Mouse (Mus musculus) hindbrain, embryonic 12.5 days (tissue): ENCODE measurements around the gene Olfr493. TPM values are rescaled to one million over a fixed set of nuclear protein-coding genes. Genes with fewer than 3 reads are reported as not detected.

ENCODE experiments used
- ATAC-seq: fragments of 200-750 bp; cut with Nextera tagmentation; 2 replicates; pipeline ENCODE4 v1.8.0; 2017; ENCODE audit warnings: moderate TSS enrichment; ENCODE audit not compliant: low FRiP score
- H3K27ac ChIP-seq: fragments of 300-500 bp; sonication (generic); 2 replicates; pipeline ENCODE4 v1.5.1; 2016; ENCODE audit warnings: mild to moderate bottlenecking
- H3K27me3 ChIP-seq: fragments of 300-500 bp; sonication (generic); 2 replicates; pipeline ENCODE4 v1.6.1; 2016; ENCODE audit warnings: mild to moderate bottlenecking
- H3K36me3 ChIP-seq: fragments of 300-500 bp; sonication (generic); 2 replicates; pipeline ENCODE4 v1.6.1; 2016; ENCODE audit warnings: mild to moderate bottlenecking
- H3K4me1 ChIP-seq: fragments of 300-500 bp; sonication (generic); 2 replicates; pipeline ENCODE4 v1.6.1; 2016
- H3K4me2 ChIP-seq: fragments of 300-500 bp; sonication (generic); replicated peaks from 2 replicates; pipeline ENCODE4 v1.6.1; 2016; ENCODE audit warnings: mild to moderate bottlenecking
- H3K4me3 ChIP-seq: fragments of 300-500 bp; sonication (generic); 2 replicates; pipeline ENCODE4 v1.5.1; 2016; ENCODE audit warnings: mild to moderate bottlenecking
- H3K9ac ChIP-seq: fragments of 300-500 bp; sonication (generic); 2 replicates; pipeline ENCODE4 v1.6.1; 2016; ENCODE audit warnings: mild to moderate bottlenecking, moderate library complexity
- H3K9me3 ChIP-seq: fragments of 300-500 bp; sonication (generic); replicated peaks from 2 replicates; pipeline ENCODE4 v1.6.1; 2016; ENCODE audit warnings: mild to moderate bottlenecking
- WGBS: fragments of 180-500 bp; shearing (Covaris S2); methylation state at CpG from one replicate; pipeline ENCODE4 v1.1.7; 2016; 5-methylcytosine and 5-hydroxymethylcytosine counted together
- polyA plus RNA-seq: library from polyadenylated mRNA; unstranded; fragments of >200 nt; fragmentation: Nextera tagmentation; extraction: Ambion mirVana; gene quantifications from 2 replicates; pipeline ENCODE4 v1.2.1, GENCODE M21; 2016

Olfr493 gene
- polyA plus RNA-seq, result not detected in 2 replicates

GRCm38 (mm10) chr7:108346879-108347278 lies at the start of gene Olfr493:
Gene Olfr493 (minus strand): TSS chr7:108346979.
- no peaks in the 10 kb centered on the region for H3K36me3 ChIP-seq
- WGBS, result 64% methylated on average over 1 of the region's 1 CpGs
- no peak within 1 kb of the TSS for H3K27ac ChIP-seq
- H3K9ac ChIP-seq, result no peak within 1 kb of the TSS
- H3K4me2 ChIP-seq, result no peak within 1 kb of the TSS
- no peak for ATAC-seq
- no peaks in the 10 kb centered on the region for H3K4me1 ChIP-seq
- H3K4me3 ChIP-seq, result no peak within 1 kb of the TSS
- H3K9me3 ChIP-seq, result no peaks in the 10 kb centered on the region
- no peaks in the 10 kb centered on the region for H3K27me3 ChIP-seq

DNA sequence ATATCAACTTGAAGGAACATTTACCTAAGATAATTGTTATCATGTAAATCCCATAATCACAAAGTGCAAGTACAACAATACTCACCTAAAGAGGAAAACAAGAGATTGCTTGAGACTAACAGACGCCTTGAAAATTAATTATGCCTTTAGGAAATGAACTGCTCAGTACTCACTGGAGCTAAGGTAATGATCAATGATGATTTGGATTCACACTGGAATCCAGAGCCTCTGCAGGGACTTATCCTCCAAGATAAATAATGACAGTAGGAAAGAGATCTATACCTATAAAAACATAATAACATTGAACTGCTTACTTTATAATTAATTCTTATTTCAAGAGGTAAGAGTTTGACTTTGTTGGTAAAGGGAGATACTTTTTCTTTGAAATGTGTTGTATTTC lies 46.1 kb upstream of the Olfr493 start, which contains the start of gene Olfr495:
TSS of gene Olfr495 (plus strand) at position 301 of the 400 bp plus-strand sequence.
- Histone ChIP-seq H3K9ac (no peak within 1 kb of the TSS), H3K4me2 (no peak within 1 kb of the TSS), H3K4me3 (no peak within 1 kb of the TSS), H3K36me3 (no peaks in the 10 kb centered on the region), H3K4me1 (no peaks in the 10 kb centered on the region), H3K27ac (no peak within 1 kb of the TSS), H3K27me3 (no peaks in the 10 kb centered on the region), H3K9me3 (no peaks in the 10 kb centered on the region)
- WGBS, result 86% methylated on average over 1 of the region's 1 CpGs
- no peak for ATAC-seq

- 82% methylated on average over 3 of the region's 3 CpGs for WGBS
- Histone ChIP-seq H3K9me3 (0 out of 2 replicates have a peak, but pooled peaks cover under 1% of the 10 kb centered on the region), H3K36me3 (no peaks in the 10 kb centered on the region), H3K27ac (no peak within 1 kb of the TSS), H3K4me1 (no peaks in the 10 kb centered on the region), H3K27me3 (no peaks in the 10 kb centered on the region), H3K9ac (no peak within 1 kb of the TSS), H3K4me2 (no peak within 1 kb of the TSS), H3K4me3 (no peak within 1 kb of the TSS)
- no peak for ATAC-seq
Observed at GRCm38 (mm10) chr7:108365035-108365434, 18.3 kb upstream of the Olfr493 start, which contains the start of gene Olfr494. Gene Olfr494 (plus strand): TSS chr7:108365335.

GRCm38 (mm10) chr7:108323574-108323973 lies 23.2 kb downstream of the Olfr493 start, which contains the start of gene Olfr492:
Gene Olfr492 (minus strand): TSS chr7:108323674.
- Histone ChIP-seq H3K4me2 (no peak within 1 kb of the TSS), H3K4me1 (no peaks in the 10 kb centered on the region), H3K9ac (no peak within 1 kb of the TSS), H3K4me3 (no peak within 1 kb of the TSS), H3K9me3 (no peaks in the 10 kb centered on the region), H3K27ac (no peak within 1 kb of the TSS), H3K27me3 (no peaks in the 10 kb centered on the region), H3K36me3 (no peaks in the 10 kb centered on the region)
- ATAC-seq, result no peak
- 79% methylated on average over 2 of the region's 2 CpGs for WGBS

GRCm38 (mm10) chr7:108313151-108313550 lies 33.6 kb downstream of the Olfr493 start, which contains the start of gene Olfr491:
Gene Olfr491 (plus strand): TSS chr7:108313451.
- Histone ChIP-seq H3K4me3 (no peak within 1 kb of the TSS), H3K4me1 (no peaks in the 10 kb centered on the region), H3K9ac (no peak within 1 kb of the TSS), H3K27ac (no peak within 1 kb of the TSS), H3K36me3 (no peaks in the 10 kb centered on the region), H3K27me3 (no peaks in the 10 kb centered on the region), H3K4me2 (no peak within 1 kb of the TSS), H3K9me3 (no peaks in the 10 kb centered on the region)
- WGBS, result 75% methylated on average over 1 of the region's 1 CpGs
- no peak for ATAC-seq

Other genes with a start within 250 kb of the Olfr493 start
- gene Olfr482, start 249.4 kb downstream of the Olfr493 start, polyA plus RNA-seq, result not detected in 2 replicates
- gene Olfr483, start 246.1 kb downstream of the Olfr493 start, polyA plus RNA-seq, result not detected in 2 replicates
- not detected in 2 replicates for gene Olfr484, start 219.5 kb downstream of the Olfr493 start, polyA plus RNA-seq
- gene Olfr485, start 187.1 kb downstream of the Olfr493 start, polyA plus RNA-seq, result not detected in 2 replicates
- gene Olfr486, start 174.2 kb downstream of the Olfr493 start, polyA plus RNA-seq, result not detected in 2 replicates
- gene Olfr487, start 132.3 kb downstream of the Olfr493 start, polyA plus RNA-seq, result not detected in 2 replicates
- gene Olfr488, start 88.6 kb downstream of the Olfr493 start, polyA plus RNA-seq, result not detected in 2 replicates
- gene Olfr490, start 58.0 kb downstream of the Olfr493 start, polyA plus RNA-seq, result not detected in 2 replicates
- gene Olfr491, start 33.5 kb downstream of the Olfr493 start, polyA plus RNA-seq, result not detected in 2 replicates
- not detected in 2 replicates for gene Olfr492, start 23.3 kb downstream of the Olfr493 start, polyA plus RNA-seq
- not detected in 2 replicates for gene Olfr494, start 18.4 kb upstream of the Olfr493 start, polyA plus RNA-seq
- gene Olfr495, start 46.2 kb upstream of the Olfr493 start, polyA plus RNA-seq, result not detected in 2 replicates
- not detected in 2 replicates for gene Olfr497, start 73.4 kb upstream of the Olfr493 start, polyA plus RNA-seq
- gene Olfr498, start 118.3 kb upstream of the Olfr493 start, polyA plus RNA-seq, result not detected in 2 replicates
- gene Olfr502, start 178.1 kb upstream of the Olfr493 start, polyA plus RNA-seq, result not detected in 2 replicates
- not detected in 2 replicates for gene Olfr503, start 197.5 kb upstream of the Olfr493 start, polyA plus RNA-seq
- not detected in 2 replicates for gene Olfr504, start 218.8 kb upstream of the Olfr493 start, polyA plus RNA-seq